ENCODE assay signal across 20 mouse cellular contexts in genomic region chr2:75356691-75357375, GRCm38 (mm10).
A peak's percentile ranks its signal among the peaks of the same experiment; 100 is the strongest.
DNase-seq lines count a peak whose midpoint lies in the region; ATAC-seq and TF ChIP-seq lines count a peak whose summit lies in the region.
"Had no signal": no experiment of that assay in that cellular context is flagged by ENCODE, and none has a peak within 500 bp of the region (broad histone marks: within the 10 kb centered on the region; RNA-seq: fewer than 3 reads in every experiment).

No protein-coding gene starts in this region.

- DNase-seq in gastrocnemius, adult 2 months = peak; percentile 65
- no peak for DNase-seq in gastrocnemius, postnatal 4 days (ENCODE audit: low spot score in 2 of 2)
- DNase-seq in ovary, adult 18-20 months (ENCODE audit: low spot score) = peak; percentile 21
- no peak for DNase-seq in ovary, postnatal 10 days (ENCODE audit: low spot score)
- DNase-seq in gastrocnemius, postnatal 14 days = peak; percentile 10
- peak; percentile 21 for DNase-seq in heart, postnatal 4 days
- no peak for DNase-seq in urinary bladder, adult 18-20 months (ENCODE audit: low spot score in 2 of 2)
- DNase-seq: cerebellum, postnatal 10 days; kidney, adult 8-10 months; right cerebral cortex, postnatal 25 days; thymus, adult 2 months had no signal

- no peak for TF ChIP-seq CTCF in gastrocnemius, adult 2 months (IDR thresholded peaks at IDR 0.05)

- H3K4me1 ChIP-seq in intestine, embryonic 15.5 days (replicated peaks) = 0 out of 2 replicates have a peak, but pooled peaks cover 2% of the 10 kb centered on the region
- H3K4me1 ChIP-seq: embryonic facial prominence, embryonic 12.5 days; heart, embryonic 15.5 days; liver, embryonic 15.5 days had no signal

- H3K4me2 ChIP-seq in intestine, embryonic 15.5 days (replicated peaks) = no peak overlapping the region
- H3K4me2 ChIP-seq: embryonic facial prominence, embryonic 12.5 days; heart, embryonic 15.5 days; limb, embryonic 13.5 days; liver, embryonic 15.5 days had no signal

- H3K36me3 ChIP-seq in intestine, embryonic 15.5 days = no peaks in the 10 kb centered on the region
- H3K36me3 ChIP-seq: embryonic facial prominence, embryonic 12.5 days; forebrain, embryonic 10.5 days; heart, embryonic 15.5 days; limb, embryonic 13.5 days; liver, embryonic 15.5 days had no signal

- no peak overlapping the region for H3K9ac ChIP-seq in intestine, embryonic 15.5 days
- H3K9ac ChIP-seq: embryonic facial prominence, embryonic 12.5 days; heart, embryonic 15.5 days; limb, embryonic 13.5 days; liver, embryonic 15.5 days had no signal

- no peaks in the 10 kb centered on the region for H3K27me3 ChIP-seq in intestine, embryonic 15.5 days (replicated peaks)
- H3K27me3 ChIP-seq: embryonic facial prominence, embryonic 12.5 days; heart, embryonic 15.5 days; liver, embryonic 15.5 days had no signal

- no peak for ATAC-seq in intestine, embryonic 15.5 days
- ATAC-seq: hindbrain, embryonic 16.5 days had no signal

- H3K27ac ChIP-seq in gastrocnemius, adult 2 months = peak overlapping the region; percentile 43
- H3K27ac ChIP-seq in intestine, embryonic 15.5 days = no peak overlapping the region
- H3K27ac ChIP-seq: embryonic facial prominence, embryonic 12.5 days; forebrain, embryonic 10.5 days; heart, embryonic 15.5 days; layer of hippocampus, adult 2 months; left cerebral cortex, adult 2 months; limb, embryonic 13.5 days; liver, embryonic 15.5 days had no signal

- WGBS in intestine, embryonic 15.5 days = 59% methylated on average over 8 of the region's 8 CpGs

- no peak overlapping the region for H3K4me3 ChIP-seq in gastrocnemius, adult 2 months
- H3K4me3 ChIP-seq in intestine, embryonic 15.5 days (replicated peaks) = no peak overlapping the region
- H3K4me3 ChIP-seq: embryonic facial prominence, embryonic 12.5 days; forebrain, embryonic 10.5 days; heart, embryonic 15.5 days; layer of hippocampus, adult 2 months; left cerebral cortex, adult 2 months; limb, embryonic 13.5 days; liver, embryonic 15.5 days had no signal

- intact Hi-C loops in gastrocnemius, adult 2 months (cut with DNase I) = loop anchor here (10.0 kb wide), 1 partner anchor 1012 kb away; no protein-coding TSS in a partner anchor
- intact Hi-C loops in gastrocnemius, postnatal 14 days (cut with DNase I; ENCODE audit: low total_unique reads) = no loop called here

- H3K9me3 ChIP-seq in intestine, embryonic 15.5 days = no peaks in the 10 kb centered on the region
- H3K9me3 ChIP-seq: embryonic facial prominence, embryonic 12.5 days; forebrain, embryonic 10.5 days; heart, embryonic 15.5 days; limb, embryonic 13.5 days; liver, embryonic 15.5 days had no signal

Comparison
In these comparisons a context has a peak if more than half of its experiments do, and no peak if none do; other contexts are left out.
1. DNase-seq: peak in gastrocnemius, adult 2 months (single experiment), ovary, adult 18-20 months (single experiment), gastrocnemius, postnatal 14 days (single experiment) and heart, postnatal 4 days (single experiment); none in gastrocnemius, postnatal 4 days (0 of 2), ovary, postnatal 10 days (single experiment) and urinary bladder, adult 18-20 months (0 of 2).